Mouse (Mus musculus) erythroblast, embryonic 14.5 days (primary cell): ENCODE results near the gene Ppt2. TPM values are rescaled to one million over a fixed set of nuclear protein-coding genes. Genes with fewer than 3 reads are reported as not detected.

Experiments used
- H3K27me3 ChIP-seq: 2 replicates; pipeline ENCODE4 v1.6.1; 2012; ENCODE audit warnings: inconsistent platforms; ENCODE audit not compliant: control insufficient read depth
- H3K36me3 ChIP-seq: 2 replicates; pipeline ENCODE4 v1.6.1; 2012; ENCODE audit warnings: mild to moderate bottlenecking, inconsistent platforms; ENCODE audit not compliant: control insufficient read depth
- H3K4me1 ChIP-seq: 2 replicates; pipeline ENCODE4 v1.6.1; 2012; ENCODE audit warnings: inconsistent platforms; ENCODE audit not compliant: control insufficient read depth
- H3K4me3 ChIP-seq: replicated peaks from 2 replicates; pipeline ENCODE3; 2012; ENCODE audit warnings: moderate library complexity, mild to moderate bottlenecking, inconsistent platforms
- H3K9me3 ChIP-seq: 2 replicates; pipeline ENCODE4 v1.6.1; 2012; ENCODE audit warnings: low read length, inconsistent platforms, mixed read lengths; ENCODE audit not compliant: control insufficient read depth
- GATA1 ChIP-seq: IDR thresholded peaks from 2 replicates; pipeline ENCODE4 v1.6.1; 2012; ENCODE audit warnings: low read length, inconsistent platforms, mixed read lengths
- TAL1 ChIP-seq: IDR thresholded peaks from 3 replicates; pipeline ENCODE4 v1.6.1; 2012; ENCODE audit warnings: low read length, inconsistent platforms, mixed read lengths
- polyA plus RNA-seq: library from polyadenylated mRNA; stranded (reverse); fragments of >175 nt; gene quantifications from 2 replicates; pipeline ENCODE4 v1.2.3, GENCODE M21; 2012

Ppt2 gene
- polyA plus RNA-seq, 1 experiment = 1.7 TPM

- H3K4me1 ChIP-seq = peaks cover 20% of the 10 kb centered on the region
- peaks cover 11% of the 10 kb centered on the region for H3K27me3 ChIP-seq
- no peaks in the 10 kb centered on the region for H3K9me3 ChIP-seq
- H3K36me3 ChIP-seq = no peaks in the 10 kb centered on the region
- TF ChIP-seq TAL1 (no peak), GATA1 (no peak)
- no peak overlapping the region for H3K4me3 ChIP-seq
Measured at GRCm38 (mm10) chr17:34583397-34583796, 44.9 kb downstream of the Ppt2 start.

GRCm38 (mm10) chr17:34582528-34582927, 45.8 kb downstream of the Ppt2 start:
- no peaks in the 10 kb centered on the region for H3K9me3 ChIP-seq
- no peak overlapping the region for H3K4me3 ChIP-seq
- peaks cover 11% of the 10 kb centered on the region for H3K27me3 ChIP-seq
- H3K4me1 ChIP-seq = peaks cover 12% of the 10 kb centered on the region
- no peaks in the 10 kb centered on the region for H3K36me3 ChIP-seq
- TF ChIP-seq GATA1 = no peak
- no peak for TF ChIP-seq TAL1

- Histone ChIP-seq H3K4me3 (no peak overlapping the region), H3K27me3 (no peaks in the 10 kb centered on the region), H3K4me1 (no peaks in the 10 kb centered on the region), H3K36me3 (no peaks in the 10 kb centered on the region), H3K9me3 (no peaks in the 10 kb centered on the region)
- TF ChIP-seq TAL1 = no peak
- no peak for TF ChIP-seq GATA1
Measured at GRCm38 (mm10) chr17:34578070-34578469, 50.2 kb downstream of the Ppt2 start.

GRCm38 (mm10) chr17:34576577-34576976, 51.7 kb downstream of the Ppt2 start:
- 0 out of 2 replicates have a peak, but pooled peaks cover 3% of the 10 kb centered on the region for H3K9me3 ChIP-seq
- no peaks in the 10 kb centered on the region for H3K36me3 ChIP-seq
- H3K4me1 ChIP-seq = no peaks in the 10 kb centered on the region
- H3K4me3 ChIP-seq = no peak overlapping the region
- H3K27me3 ChIP-seq = no peaks in the 10 kb centered on the region
- TF ChIP-seq GATA1 = no peak
- no peak for TF ChIP-seq TAL1

DNA sequence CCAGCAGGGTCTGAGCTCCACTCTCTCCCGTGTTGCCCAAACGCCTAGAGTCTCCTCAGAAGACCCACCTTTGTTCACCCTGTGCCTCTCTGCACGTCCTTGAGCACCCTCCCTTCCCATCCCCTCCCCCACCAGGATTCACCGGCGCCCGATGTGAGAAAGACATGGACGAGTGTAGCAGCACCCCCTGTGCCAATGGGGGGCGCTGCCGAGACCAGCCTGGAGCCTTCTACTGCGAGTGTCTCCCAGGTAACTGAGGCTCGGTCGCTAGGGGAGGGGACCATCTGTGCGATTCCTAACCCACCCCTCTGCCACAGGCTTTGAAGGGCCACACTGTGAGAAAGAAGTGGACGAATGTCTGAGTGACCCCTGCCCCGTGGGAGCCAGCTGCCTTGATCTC, 55.9 kb downstream of the Ppt2 start:
- Histone ChIP-seq H3K36me3 (no peaks in the 10 kb centered on the region), H3K27me3 (peaks cover 9% of the 10 kb centered on the region), H3K9me3 (0 out of 2 replicates have a peak, but pooled peaks cover 3% of the 10 kb centered on the region), H3K4me3 (no peak overlapping the region), H3K4me1 (no peaks in the 10 kb centered on the region)
- TF ChIP-seq TAL1 (no peak), GATA1 (no peak)

DNA sequence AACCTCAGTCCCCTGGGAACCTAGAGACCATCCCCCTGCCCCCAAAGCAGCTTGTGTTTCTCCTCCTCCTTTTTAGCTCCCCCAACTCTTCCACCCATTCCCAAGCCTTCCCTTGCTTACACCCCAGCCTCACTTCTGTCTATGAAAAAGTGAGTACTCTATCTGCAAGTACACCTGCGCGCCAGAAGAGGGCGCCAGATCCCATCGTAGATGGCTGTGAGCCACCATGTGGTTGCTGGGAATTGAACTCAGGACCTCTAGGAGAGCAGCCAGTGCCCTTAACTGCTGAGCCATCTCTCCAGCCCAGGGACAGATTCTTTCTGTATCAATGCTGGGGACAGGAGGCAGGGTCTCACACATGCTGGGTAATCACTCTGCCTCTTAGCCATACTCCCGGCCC, 56.4 kb downstream of the Ppt2 start:
- H3K4me1 ChIP-seq = no peaks in the 10 kb centered on the region
- TF ChIP-seq TAL1 (no peak), GATA1 (no peak)
- H3K27me3 ChIP-seq = peaks cover 11% of the 10 kb centered on the region
- H3K4me3 ChIP-seq = no peak overlapping the region
- H3K9me3 ChIP-seq = 0 out of 2 replicates have a peak, but pooled peaks cover 3% of the 10 kb centered on the region
- H3K36me3 ChIP-seq = no peaks in the 10 kb centered on the region

GRCm38 (mm10) chr17:34569919-34570318, 58.4 kb downstream of the Ppt2 start:
- H3K4me1 ChIP-seq = no peaks in the 10 kb centered on the region
- H3K36me3 ChIP-seq = no peaks in the 10 kb centered on the region
- H3K4me3 ChIP-seq = no peak overlapping the region
- TF ChIP-seq GATA1 = no peak
- TF ChIP-seq TAL1 = no peak
- H3K9me3 ChIP-seq = 0 out of 2 replicates have a peak, but pooled peaks cover 3% of the 10 kb centered on the region
- peaks cover 22% of the 10 kb centered on the region for H3K27me3 ChIP-seq

DNA sequence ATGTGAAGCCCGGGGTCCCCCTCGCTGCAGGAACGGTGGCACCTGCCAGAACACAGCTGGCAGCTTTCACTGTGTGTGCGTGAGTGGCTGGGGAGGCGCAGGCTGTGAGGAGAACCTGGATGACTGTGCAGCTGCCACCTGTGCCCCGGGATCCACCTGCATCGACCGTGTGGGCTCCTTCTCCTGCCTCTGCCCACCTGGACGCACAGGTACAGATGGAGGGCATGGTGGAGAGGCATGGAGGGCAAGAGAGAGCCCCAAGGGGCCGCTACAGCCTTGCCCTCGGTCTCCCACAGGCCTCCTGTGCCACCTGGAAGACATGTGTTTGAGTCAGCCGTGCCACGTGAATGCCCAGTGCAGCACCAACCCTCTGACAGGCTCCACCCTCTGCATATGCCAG, 59.9 kb downstream of the Ppt2 start:
- Histone ChIP-seq H3K4me1 (0 out of 2 replicates have a peak, but pooled peaks cover 1% of the 10 kb centered on the region), H3K9me3 (0 out of 2 replicates have a peak, but pooled peaks cover 3% of the 10 kb centered on the region), H3K36me3 (no peaks in the 10 kb centered on the region), H3K4me3 (no peak overlapping the region), H3K27me3 (peaks cover 28% of the 10 kb centered on the region)
- TF ChIP-seq GATA1 = no peak
- no peak for TF ChIP-seq TAL1

- H3K36me3 ChIP-seq = no peaks in the 10 kb centered on the region
- H3K9me3 ChIP-seq = 0 out of 2 replicates have a peak, but pooled peaks cover 3% of the 10 kb centered on the region
- TF ChIP-seq GATA1 (no peak), TAL1 (no peak)
- no peak overlapping the region for H3K4me3 ChIP-seq
- peaks cover 4% of the 10 kb centered on the region; the same call in 1 of the 2 replicates for H3K4me1 ChIP-seq
- peaks cover 28% of the 10 kb centered on the region for H3K27me3 ChIP-seq
Measured at GRCm38 (mm10) chr17:34567311-34567710, 61.0 kb downstream of the Ppt2 start.

Other genes starting within 250 kb of the Ppt2 start
- gene BC051142, start 229.7 kb downstream of the Ppt2 start, polyA plus RNA-seq = not detected in 2 replicates
- 0.02 TPM in 1 of 2 replicates, not detected in the other for gene Btnl4, start 151.2 kb downstream of the Ppt2 start, polyA plus RNA-seq
- not detected in 2 replicates for gene Btnl6, start 111.2 kb downstream of the Ppt2 start, polyA plus RNA-seq
- gene Notch4, start 64.2 kb downstream of the Ppt2 start, polyA plus RNA-seq = 0.16 and 0.17 TPM in 2 replicates
- 1.2 and 1.3 TPM in 2 replicates for gene Gpsm3, start 38.7 kb downstream of the Ppt2 start, polyA plus RNA-seq
- gene Pbx2, start 37.2 kb downstream of the Ppt2 start, polyA plus RNA-seq = 11.4 and 11.5 TPM in 2 replicates
- 0.33 and 0.46 TPM in 2 replicates for gene Ager, start 30.6 kb downstream of the Ppt2 start, polyA plus RNA-seq
- 16.2 and 16.8 TPM in 2 replicates for gene Rnf5, start 24.8 kb downstream of the Ppt2 start, polyA plus RNA-seq
- 16.1 and 18.7 TPM in 2 replicates for gene Agpat1, start 24.2 kb downstream of the Ppt2 start, polyA plus RNA-seq
- 0.03 and 0.05 TPM in 2 replicates for gene Egfl8, start 12.5 kb downstream of the Ppt2 start, polyA plus RNA-seq
- gene Prrt1, start 1.0 kb upstream of the Ppt2 start, polyA plus RNA-seq = not detected in 2 replicates
- gene Fkbpl, start 16.3 kb upstream of the Ppt2 start, polyA plus RNA-seq = 0.48 and 0.56 TPM in 2 replicates
- 7.7 and 7.8 TPM in 2 replicates for gene Atf6b, start 18.6 kb upstream of the Ppt2 start, polyA plus RNA-seq
- under 0.01 TPM in 1 of 2 replicates, not detected in the other for gene Tnxb, start 42.0 kb upstream of the Ppt2 start, polyA plus RNA-seq
- gene C4b, start 115.4 kb upstream of the Ppt2 start, polyA plus RNA-seq = 0.05 TPM in 1 of 2 replicates, not detected in the other
- gene Cyp21a1, start 176.1 kb upstream of the Ppt2 start, polyA plus RNA-seq = not detected in 2 replicates
- gene Stk19, start 208.4 kb upstream of the Ppt2 start, polyA plus RNA-seq = 6.3 and 6.7 TPM in 2 replicates
- gene Dxo, start 208.5 kb upstream of the Ppt2 start, polyA plus RNA-seq = 15.3 and 22.0 TPM in 2 replicates
- gene Skiv2l, start 221.7 kb upstream of the Ppt2 start, polyA plus RNA-seq = 6.7 and 8.9 TPM in 2 replicates
- 30.9 and 32.9 TPM in 2 replicates for gene Nelfe, start 221.9 kb upstream of the Ppt2 start, polyA plus RNA-seq
- gene Cfb, start 234.0 kb upstream of the Ppt2 start, polyA plus RNA-seq = 0.11 TPM in 1 of 2 replicates, not detected in the other